In the genomic region with DNA sequence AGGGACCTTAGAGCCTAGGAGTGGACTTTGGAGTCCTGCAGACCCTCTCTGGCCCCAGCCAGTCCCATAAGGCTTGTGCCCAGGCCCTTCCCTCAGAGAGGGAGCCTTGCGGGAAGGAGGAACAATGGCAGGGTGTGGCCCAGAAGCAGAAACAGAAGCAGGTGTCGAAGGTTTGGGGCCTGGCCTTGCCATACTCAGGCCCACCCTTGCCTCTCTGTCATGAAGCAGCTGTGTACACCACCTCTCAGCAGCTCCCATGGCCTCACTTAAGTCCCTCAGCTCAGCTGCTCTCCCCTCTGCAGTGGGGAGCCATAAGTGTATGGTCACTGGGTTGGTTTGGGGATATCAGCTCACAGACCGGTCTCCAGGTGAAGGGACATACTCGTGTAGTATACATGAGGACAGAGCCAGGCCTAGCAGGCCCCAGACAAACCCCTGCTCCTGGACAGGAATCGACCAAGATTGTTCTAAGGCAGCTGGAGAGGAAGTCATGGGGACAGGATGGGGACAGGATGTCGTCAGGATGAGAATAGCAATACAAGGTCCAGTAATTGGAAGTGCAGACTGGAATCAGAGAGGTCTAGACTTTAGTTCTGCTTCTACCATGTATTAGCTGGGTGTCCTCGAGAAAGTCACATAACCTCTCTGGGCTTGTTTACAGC, we compare ENCODE assay signal across 17 mouse cellular contexts. TPM values are rescaled to one million over a fixed set of nuclear protein-coding genes. Genes with fewer than 3 reads are reported as not detected.
A peak's percentile ranks its signal among the peaks of the same experiment; 100 is the strongest.
DNase-seq lines count a peak whose midpoint lies in the region; ATAC-seq and TF ChIP-seq lines count a peak whose summit lies in the region.
"Had no signal": no experiment of that assay in that cellular context is flagged by ENCODE, and none has a peak within 500 bp of the region (broad histone marks: within the 10 kb centered on the region; RNA-seq: fewer than 3 reads in every experiment).

No protein-coding gene starts in this region.

- H3K27ac ChIP-seq in heart, adult 2 months, result peak overlapping the region; percentile 83
- no peak overlapping the region for H3K27ac ChIP-seq in heart, embryonic 12.5 days (ENCODE audit: poor library complexity, severe bottlenecking)
- H3K27ac ChIP-seq in liver, embryonic 16.5 days (ENCODE audit: low read length), result no peak overlapping the region
- no peak overlapping the region for H3K27ac ChIP-seq in liver, embryonic 11.5 days (ENCODE audit: low read depth, low read length)
- peak overlapping the region; percentile 35; the same call in 1 of the 2 replicates for H3K27ac ChIP-seq in embryonic facial prominence, embryonic 10.5 days (replicated peaks)
- 0 out of 2 replicates have a peak overlapping the region, but pooled peaks have one; percentile 21 for H3K27ac ChIP-seq in limb, embryonic 10.5 days
- H3K27ac ChIP-seq: hindbrain, embryonic 14.5 days; kidney, postnatal 0 days; midbrain, embryonic 15.5 days; neural tube, embryonic 12.5 days had no signal

- no peaks in the 10 kb centered on the region for H3K79me2 ChIP-seq in heart, adult 2 months (replicated peaks; ENCODE audit: control insufficient read depth, insufficient read depth, low read length)

- no peak for ATAC-seq in heart, embryonic 12.5 days (ENCODE audit: insufficient number of reproducible peaks, low FRiP score)
- ATAC-seq in liver, embryonic 16.5 days (ENCODE audit: low read depth), result peak; percentile 37; the same call in 1 of the 2 replicates
- no peak for ATAC-seq in liver, embryonic 11.5 days (replicated peaks; ENCODE audit: low FRiP score)
- ATAC-seq: midbrain, embryonic 15.5 days had no signal

- no peak overlapping the region for H3K4me3 ChIP-seq in heart, adult 2 months
- H3K4me3 ChIP-seq in heart, embryonic 12.5 days, result no peak overlapping the region
- no peak overlapping the region for H3K4me3 ChIP-seq in liver, embryonic 16.5 days (ENCODE audit: low read depth, low read length)
- no peak overlapping the region for H3K4me3 ChIP-seq in liver, embryonic 11.5 days (ENCODE audit: low read depth, low read length)
- H3K4me3 ChIP-seq in embryonic facial prominence, embryonic 10.5 days, result no peak overlapping the region
- H3K4me3 ChIP-seq in limb, embryonic 10.5 days, result no peak overlapping the region
- H3K4me3 ChIP-seq: midbrain, embryonic 15.5 days; neural tube, embryonic 12.5 days had no signal

- TF ChIP-seq POLR2A in heart, adult 2 months (IDR thresholded peaks at IDR 0.05; ENCODE audit: insufficient read depth, low read depth, low read length), result peak; percentile 52; the same call in 1 of the 2 replicates

- H3K27me3 ChIP-seq in heart, adult 2 months (ENCODE audit: control insufficient read depth, insufficient read depth, low read length), result no peaks in the 10 kb centered on the region
- H3K27me3 ChIP-seq in heart, embryonic 12.5 days (replicated peaks), result no peaks in the 10 kb centered on the region
- H3K27me3 ChIP-seq in liver, embryonic 16.5 days (ENCODE audit: control insufficient read depth, insufficient read depth, low read depth, low read length), result no peaks in the 10 kb centered on the region
- H3K27me3 ChIP-seq in liver, embryonic 11.5 days (replicated peaks; ENCODE audit: control insufficient read depth, insufficient read depth, low read length), result no peaks in the 10 kb centered on the region
- no peaks in the 10 kb centered on the region for H3K27me3 ChIP-seq in embryonic facial prominence, embryonic 10.5 days (replicated peaks; ENCODE audit: low read depth, poor library complexity, severe bottlenecking)
- no peaks in the 10 kb centered on the region for H3K27me3 ChIP-seq in limb, embryonic 10.5 days (ENCODE audit: low read depth, poor library complexity, severe bottlenecking)
- H3K27me3 ChIP-seq: midbrain, embryonic 15.5 days; neural tube, embryonic 12.5 days had no signal

- no peak overlapping the region for H3K4me2 ChIP-seq in heart, embryonic 12.5 days
- H3K4me2 ChIP-seq in liver, embryonic 16.5 days (ENCODE audit: low read depth, low read length), result no peak overlapping the region
- H3K4me2 ChIP-seq in liver, embryonic 11.5 days, result no peak overlapping the region
- H3K4me2 ChIP-seq: hindbrain, embryonic 14.5 days; midbrain, embryonic 15.5 days; neural tube, embryonic 12.5 days had no signal

- intact Hi-C loops in heart, adult 2 months (cut with DNase I), result loop anchor here (2.0 kb wide), 1 partner anchor 14 kb away; no protein-coding TSS in a partner anchor

- 31% methylated on average over 7 of the region's 7 CpGs for WGBS in heart, adult 2 months
- 61% methylated on average over 7 of the region's 7 CpGs for WGBS in heart, embryonic 12.5 days
- WGBS in liver, embryonic 16.5 days (ENCODE audit: insufficient replicate concordance), result 51% methylated on average over 7 of the region's 7 CpGs
- 61% methylated on average over 7 of the region's 7 CpGs for WGBS in liver, embryonic 11.5 days
- 83% methylated on average over 7 of the region's 7 CpGs for WGBS in embryonic facial prominence, embryonic 10.5 days
- 80% methylated on average over 7 of the region's 7 CpGs for WGBS in limb, embryonic 10.5 days

- TF ChIP-seq EP300 in heart, adult 2 months (IDR thresholded peaks at IDR 0.05; ENCODE audit: insufficient read depth, low read depth, low read length), result peak; percentile 98

- no peak for TF ChIP-seq CTCF in heart, adult 2 months (IDR thresholded peaks at IDR 0.05)

- H3K9ac ChIP-seq in heart, adult 2 months (ENCODE audit: low read depth, low read length), result peak overlapping the region; percentile 57
- no peak overlapping the region for H3K9ac ChIP-seq in heart, embryonic 12.5 days
- H3K9ac ChIP-seq in liver, embryonic 16.5 days (ENCODE audit: low read depth, low read length), result no peak overlapping the region
- no peak overlapping the region for H3K9ac ChIP-seq in liver, embryonic 11.5 days (ENCODE audit: low read depth, low read length)
- H3K9ac ChIP-seq: hindbrain, embryonic 14.5 days; midbrain, embryonic 15.5 days; neural tube, embryonic 12.5 days had no signal

- H3K9me3 ChIP-seq in heart, embryonic 12.5 days (replicated peaks), result no peaks in the 10 kb centered on the region
- no peaks in the 10 kb centered on the region for H3K9me3 ChIP-seq in liver, embryonic 16.5 days (replicated peaks; ENCODE audit: control insufficient read depth, low read length)
- H3K9me3 ChIP-seq in liver, embryonic 11.5 days (ENCODE audit: control insufficient read depth, low read length), result no peaks in the 10 kb centered on the region
- no peaks in the 10 kb centered on the region for H3K9me3 ChIP-seq in embryonic facial prominence, embryonic 10.5 days
- H3K9me3 ChIP-seq in limb, embryonic 10.5 days (replicated peaks), result no peaks in the 10 kb centered on the region
- H3K9me3 ChIP-seq: midbrain, embryonic 15.5 days; neural tube, embryonic 12.5 days had no signal

- DNase-seq in heart, adult 2 months, result peak; percentile 51
- no peak for DNase-seq in liver, embryonic 11.5 days (ENCODE audit: low spot score)
- no peak for DNase-seq in embryonic facial prominence, embryonic 10.5 days (ENCODE audit: low spot score)
- no peak for DNase-seq in limb, embryonic 10.5 days (ENCODE audit: low spot score)
- no peak for DNase-seq in c-Kit-positive CD71-positive TER-119-positive erythroid progenitor cells, embryonic 14.5 days (ENCODE audit: low spot score)
- no peak for DNase-seq in ovary, postnatal 14 days (ENCODE audit: low spot score)
- DNase-seq: B cell, adult 2 months; cerebellum, adult 8-10 months; embryo, embryonic 11 days; gastrocnemius, postnatal 25 days; retina, postnatal 1 day had no signal

- peaks cover 10% of the 10 kb centered on the region for H3K4me1 ChIP-seq in heart, adult 2 months (ENCODE audit: control insufficient read depth, insufficient read depth, low read length)
- 0 out of 2 replicates have a peak, but pooled peaks cover 8% of the 10 kb centered on the region for H3K4me1 ChIP-seq in heart, embryonic 12.5 days (replicated peaks)
- no peaks in the 10 kb centered on the region for H3K4me1 ChIP-seq in liver, embryonic 16.5 days (ENCODE audit: control insufficient read depth, low read depth, low read length)
- H3K4me1 ChIP-seq in liver, embryonic 11.5 days (replicated peaks; ENCODE audit: control insufficient read depth, insufficient read depth, low read length), result no peaks in the 10 kb centered on the region
- peaks cover 12% of the 10 kb centered on the region for H3K4me1 ChIP-seq in embryonic facial prominence, embryonic 10.5 days
- H3K4me1 ChIP-seq in limb, embryonic 10.5 days, result peaks cover 6% of the 10 kb centered on the region

- no peaks in the 10 kb centered on the region; the same call in 1 of the 2 replicates for H3K36me3 ChIP-seq in heart, adult 2 months (ENCODE audit: control insufficient read depth, insufficient read depth, low read length)
- peaks cover 28% of the 10 kb centered on the region for H3K36me3 ChIP-seq in heart, embryonic 12.5 days
- H3K36me3 ChIP-seq in liver, embryonic 16.5 days (ENCODE audit: control insufficient read depth, insufficient read depth), result no peaks in the 10 kb centered on the region
- 0 out of 2 replicates have a peak, but pooled peaks cover 3% of the 10 kb centered on the region for H3K36me3 ChIP-seq in liver, embryonic 11.5 days (ENCODE audit: control insufficient read depth, insufficient read depth, low read length)
- peaks cover 74% of the 10 kb centered on the region for H3K36me3 ChIP-seq in embryonic facial prominence, embryonic 10.5 days (replicated peaks)
- H3K36me3 ChIP-seq in limb, embryonic 10.5 days, result peaks cover 81% of the 10 kb centered on the region

RNA-seq across cellular contexts. Expression of gene Sdc3, which starts 28.4 kb away (rescaled TPM):
- 10 to 100 TPM; 32.7 to 38.3 TPM for total RNA-seq in heart, adult 2 months (2021)
- 41.5 and 51.9 TPM in 2 replicates for polyA plus RNA-seq in heart, adult 2 months (2012; rRNA removed)
- polyA plus RNA-seq in heart, embryonic 12.5 days (2016; fragmentation: Nextera tagmentation; extraction: Ambion mirVana), result 35.9 and 38.7 TPM in 2 replicates
- polyA plus RNA-seq in liver, embryonic 16.5 days (2015; fragmentation: Nextera tagmentation; extraction: Ambion mirVana), result 9.5 and 12.3 TPM in 2 replicates
- polyA plus RNA-seq in liver, embryonic 11.5 days (2014; fragmentation: Nextera tagmentation; extraction: Ambion mirVana), result 11.4 and 12.1 TPM in 2 replicates
- 31.9 and 32.8 TPM in 2 replicates for polyA plus RNA-seq in embryonic facial prominence, embryonic 10.5 days (2016; fragmentation: Nextera tagmentation; extraction: Ambion mirVana)
- 26.7 and 38.1 TPM in 2 replicates for polyA plus RNA-seq in limb, embryonic 10.5 days (2016; fragmentation: Nextera tagmentation; extraction: Ambion mirVana)

Comparison
In these comparisons a context has a peak if more than half of its experiments do, and no peak if none do; other contexts are left out.
1. H3K27ac ChIP-seq: peak in heart, adult 2 months (single experiment), embryonic facial prominence, embryonic 10.5 days (single experiment) and limb, embryonic 10.5 days (single experiment); none in heart, embryonic 12.5 days (single experiment), liver, embryonic 16.5 days (single experiment) and liver, embryonic 11.5 days (single experiment).
2. DNase-seq: peak in heart, adult 2 months (2 of 2); none in liver, embryonic 11.5 days (single experiment), embryonic facial prominence, embryonic 10.5 days (single experiment), limb, embryonic 10.5 days (single experiment), c-Kit-positive CD71-positive TER-119-positive erythroid progenitor cells, embryonic 14.5 days (single experiment) and ovary, postnatal 14 days (single experiment).